Mouse (Mus musculus) ES-CJ7 (cell line): ENCODE measurements around the gene Trib2.

Experiments used
- DNase-seq: peaks from one replicate; pipeline ENCODE4 v3.0.0; 2011; ENCODE audit warnings: low read depth, low spot score

Gene Trib2

GRCm38 (mm10) chr12:15761453-15762116 is 55.1 kb downstream of the Trib2 start:
- no peak for DNase-seq

DNA sequence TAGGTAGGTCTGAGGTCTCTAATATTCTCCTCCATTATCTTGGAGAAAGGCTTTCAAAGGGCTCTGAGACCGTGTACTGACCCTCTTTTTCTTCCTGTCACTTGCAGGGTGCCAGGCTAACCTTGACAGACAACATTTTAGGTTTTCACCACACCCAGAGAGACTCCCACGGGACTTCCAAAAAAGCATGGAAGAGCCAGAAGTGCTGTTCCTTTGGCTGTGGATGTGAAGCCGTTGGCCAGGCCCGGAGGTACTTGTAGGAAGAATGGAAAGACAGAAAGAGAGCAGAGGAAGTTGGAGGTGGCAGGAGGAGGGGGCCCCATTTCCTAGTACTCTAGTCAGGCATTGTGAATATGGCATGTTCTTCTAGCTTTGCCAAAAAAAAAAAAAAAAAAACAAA is 56.0 kb downstream of the Trib2 start:
- no peak for DNase-seq

- DNase-seq: no peak
Measured at GRCm38 (mm10) chr12:15758866-15759265, 57.9 kb downstream of the Trib2 start.

DNA sequence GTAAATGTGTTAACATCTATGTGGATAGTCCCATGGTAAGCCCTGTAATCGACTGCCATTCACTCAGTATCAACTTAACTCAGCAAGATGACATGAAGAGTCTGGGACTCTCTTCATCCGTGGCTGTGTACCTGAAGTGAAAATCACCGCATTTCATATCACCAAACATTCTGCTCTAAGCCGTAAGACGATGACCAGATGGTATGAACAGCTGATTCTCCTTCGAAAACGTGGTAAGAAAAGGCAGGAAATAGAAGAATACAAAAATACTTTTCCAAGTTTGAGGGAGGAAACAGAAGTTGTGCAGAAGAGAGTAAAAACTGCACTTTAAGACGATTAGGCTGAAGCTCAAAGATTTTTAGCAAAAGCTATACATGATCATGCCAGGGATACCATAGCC is 59.4 kb downstream of the Trib2 start:
- no peak for DNase-seq

GRCm38 (mm10) chr12:15755030-15755690 is 61.6 kb downstream of the Trib2 start:
- no peak for DNase-seq

GRCm38 (mm10) chr12:15754602-15755001 is 62.1 kb downstream of the Trib2 start:
- DNase-seq: no peak

GRCm38 (mm10) chr12:15749646-15750195 is 67.0 kb downstream of the Trib2 start:
- DNase-seq: no peak

DNA sequence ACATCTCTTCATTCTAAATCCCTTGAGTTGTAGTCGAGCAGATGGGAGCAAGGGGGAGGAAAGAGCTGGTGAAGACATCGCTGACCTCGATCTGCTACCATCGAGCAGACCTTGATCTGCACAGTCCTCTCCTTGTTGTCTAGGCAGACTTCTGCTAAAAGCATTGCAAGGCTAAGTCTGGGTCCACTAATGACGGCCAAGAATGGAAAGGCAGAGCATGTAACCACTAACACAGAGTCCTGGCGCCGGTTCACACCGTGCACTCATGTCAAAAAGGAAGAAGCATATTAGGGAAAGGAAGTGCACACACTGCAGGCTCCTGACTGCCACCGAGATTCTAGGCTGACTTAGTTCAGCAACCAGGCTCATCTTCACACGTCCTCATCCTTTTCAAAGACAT is 71.0 kb downstream of the Trib2 start:
- DNase-seq: no peak
